Mouse (Mus musculus) limb, embryonic 15.5 days (tissue): Measurements from ENCODE around the gene Rad17. TPM values are rescaled to one million over a fixed set of nuclear protein-coding genes. Genes with fewer than 3 reads are reported as not detected.

Source experiments
- ATAC-seq: fragments of 200-750 bp; cut with Nextera tagmentation; 2 replicates; pipeline ENCODE4 v1.8.0; 2017; ENCODE audit warnings: low read depth, moderate TSS enrichment; ENCODE audit not compliant: insufficient number of reproducible peaks, low FRiP score, low TSS enrichment
- H3K27ac ChIP-seq: fragments of 300-500 bp; sonication (generic); 2 replicates; pipeline ENCODE4 v1.5.1; 2015; ENCODE audit warnings: moderate library complexity, mild to moderate bottlenecking, inconsistent platforms
- H3K27me3 ChIP-seq: fragments of 300-500 bp; sonication (generic); 2 replicates; pipeline ENCODE4 v1.6.1; 2015; ENCODE audit warnings: inconsistent platforms
- H3K36me3 ChIP-seq: fragments of 300-500 bp; sonication (generic); 2 replicates; pipeline ENCODE4 v1.6.1; 2015; ENCODE audit warnings: inconsistent platforms
- H3K4me1 ChIP-seq: fragments of 300-500 bp; sonication (generic); 2 replicates; pipeline ENCODE4 v1.6.1; 2015; ENCODE audit warnings: inconsistent platforms
- H3K4me2 ChIP-seq: fragments of 300-500 bp; sonication (generic); 2 replicates; pipeline ENCODE4 v1.6.1; 2015; ENCODE audit warnings: mild to moderate bottlenecking, inconsistent platforms
- H3K4me3 ChIP-seq: fragments of 300-500 bp; sonication (generic); 2 replicates; pipeline ENCODE4 v1.5.1; 2015; ENCODE audit warnings: mild to moderate bottlenecking, inconsistent platforms
- H3K9ac ChIP-seq: fragments of 300-500 bp; sonication (generic); 2 replicates; pipeline ENCODE4 v1.6.1; 2015; ENCODE audit warnings: inconsistent platforms
- H3K9me3 ChIP-seq: fragments of 300-500 bp; sonication (generic); 2 replicates; pipeline ENCODE4 v1.6.1; 2016; ENCODE audit warnings: inconsistent platforms
- WGBS: fragments of 180-500 bp; shearing (Covaris S2); methylation state at CpG from one replicate; pipeline ENCODE4 v1.1.7; 2015; 5-methylcytosine and 5-hydroxymethylcytosine counted together
- polyA plus RNA-seq: library from polyadenylated mRNA; unstranded; fragments of >200 nt; fragmentation: Nextera tagmentation; extraction: Ambion mirVana; gene quantifications from 2 replicates; pipeline ENCODE4 v1.2.1, GENCODE M21; 2015

Rad17 gene
- polyA plus RNA-seq, 1 experiment from 2014 or later = 19.5 TPM

GRCm38 (mm10) chr13:100588646-100589045, 62.2 kb downstream of the Rad17 start:
- Histone ChIP-seq H3K36me3 (no peaks in the 10 kb centered on the region), H3K27ac (no peak overlapping the region), H3K4me3 (no peak overlapping the region), H3K27me3 (no peaks in the 10 kb centered on the region), H3K9me3 (no peaks in the 10 kb centered on the region), H3K9ac (no peak overlapping the region), H3K4me1 (0 out of 2 replicates have a peak, but pooled peaks cover 2% of the 10 kb centered on the region), H3K4me2 (0 out of 2 replicates have a peak overlapping the region, but pooled peaks have one; percentile 17)
- WGBS = 78% methylated on average over 12 of the region's 12 CpGs
- ATAC-seq = no peak; the same call in 1 of the 2 replicates

GRCm38 (mm10) chr13:100582144-100582543, 68.7 kb downstream of the Rad17 start:
- Histone ChIP-seq H3K27ac (no peak overlapping the region; the same call in 1 of the 2 replicates), H3K4me1 (no peaks in the 10 kb centered on the region), H3K4me3 (no peak overlapping the region), H3K9ac (no peak overlapping the region), H3K27me3 (no peaks in the 10 kb centered on the region), H3K36me3 (no peaks in the 10 kb centered on the region), H3K9me3 (no peaks in the 10 kb centered on the region), H3K4me2 (no peak overlapping the region)
- 39% methylated on average over 6 of the region's 6 CpGs for WGBS
- ATAC-seq = no peak

GRCm38 (mm10) chr13:100581701-100582100, 69.2 kb downstream of the Rad17 start:
- Histone ChIP-seq H3K36me3 (no peaks in the 10 kb centered on the region), H3K9ac (no peak overlapping the region), H3K4me3 (no peak overlapping the region)

GRCm38 (mm10) chr13:100579951-100580350, 70.9 kb downstream of the Rad17 start:
- H3K9me3 ChIP-seq = no peaks in the 10 kb centered on the region

More at GRCm38 (mm10) chr13:100581701-100582100, 69.2 kb downstream of the Rad17 start:
- Histone ChIP-seq H3K4me1 (no peaks in the 10 kb centered on the region), H3K27me3 (no peaks in the 10 kb centered on the region), H3K4me2 (no peak overlapping the region), H3K27ac (no peak overlapping the region; the same call in 1 of the 2 replicates), H3K9me3 (no peaks in the 10 kb centered on the region)
- ATAC-seq = no peak
- 13% methylated on average over 3 of the region's 3 CpGs for WGBS

GRCm38 (mm10) chr13:100579220-100579619, 71.6 kb downstream of the Rad17 start:
- Histone ChIP-seq H3K4me3 (no peak overlapping the region), H3K27ac (no peak overlapping the region), H3K36me3 (no peaks in the 10 kb centered on the region), H3K9me3 (no peaks in the 10 kb centered on the region), H3K9ac (no peak overlapping the region), H3K27me3 (no peaks in the 10 kb centered on the region), H3K4me1 (no peaks in the 10 kb centered on the region), H3K4me2 (no peak overlapping the region)
- WGBS = 51% methylated on average over 3 of the region's 3 CpGs
- no peak for ATAC-seq

More at GRCm38 (mm10) chr13:100579951-100580350, 70.9 kb downstream of the Rad17 start:
- Histone ChIP-seq H3K4me1 (no peaks in the 10 kb centered on the region), H3K27me3 (no peaks in the 10 kb centered on the region), H3K4me3 (no peak overlapping the region), H3K36me3 (no peaks in the 10 kb centered on the region), H3K4me2 (no peak overlapping the region), H3K9ac (no peak overlapping the region), H3K27ac (no peak overlapping the region)
- ATAC-seq = no peak

- Histone ChIP-seq H3K9me3 (no peaks in the 10 kb centered on the region), H3K27ac (no peak overlapping the region), H3K9ac (no peak overlapping the region), H3K4me3 (no peak overlapping the region), H3K4me2 (no peak overlapping the region), H3K4me1 (no peaks in the 10 kb centered on the region), H3K27me3 (no peaks in the 10 kb centered on the region), H3K36me3 (no peaks in the 10 kb centered on the region)
- no peak for ATAC-seq
- 60% methylated on average over 2 of the region's 2 CpGs for WGBS
Measured at GRCm38 (mm10) chr13:100575950-100576349, 74.9 kb downstream of the Rad17 start.

GRCm38 (mm10) chr13:100570713-100571112, 80.1 kb downstream of the Rad17 start:
- Histone ChIP-seq H3K9ac (no peak overlapping the region), H3K4me1 (no peaks in the 10 kb centered on the region), H3K9me3 (no peaks in the 10 kb centered on the region), H3K4me3 (no peak overlapping the region), H3K27me3 (no peaks in the 10 kb centered on the region), H3K27ac (no peak overlapping the region), H3K36me3 (no peaks in the 10 kb centered on the region), H3K4me2 (no peak overlapping the region)
- 45% methylated on average over 2 of the region's 2 CpGs for WGBS
- no peak for ATAC-seq

- H3K4me3 ChIP-seq = no peak overlapping the region
- no peaks in the 10 kb centered on the region for H3K4me1 ChIP-seq
- H3K27ac ChIP-seq = no peak overlapping the region
- H3K9ac ChIP-seq = no peak overlapping the region
- ATAC-seq = no peak
- no peaks in the 10 kb centered on the region for H3K9me3 ChIP-seq
- WGBS = 83% methylated on average over 1 of the region's 1 CpGs
- H3K4me2 ChIP-seq = no peak overlapping the region
- no peaks in the 10 kb centered on the region for H3K27me3 ChIP-seq
- H3K36me3 ChIP-seq = no peaks in the 10 kb centered on the region
Measured at GRCm38 (mm10) chr13:100568359-100568758, 82.5 kb downstream of the Rad17 start.

Other genes with a start within 250 kb of the Rad17 start
- gene Naip1, start 198.2 kb downstream of the Rad17 start, polyA plus RNA-seq = 0.04 TPM in 1 of 2 replicates, not detected in the other
- 62.3 and 64.4 TPM in 2 replicates for gene Gtf2h2, start 158.5 kb downstream of the Rad17 start, polyA plus RNA-seq
- 11.6 and 12.1 TPM in 2 replicates for gene Ocln, start 98.3 kb downstream of the Rad17 start, polyA plus RNA-seq
- gene Marveld2, start 34.1 kb downstream of the Rad17 start, polyA plus RNA-seq = 5.2 and 5.8 TPM in 2 replicates
- 230 and 234 TPM in 2 replicates for gene Ak6, start 72 bp downstream of the Rad17 start, polyA plus RNA-seq
- 10.8 and 14.9 TPM in 2 replicates for gene Taf9, start 528 bp upstream of the Rad17 start, polyA plus RNA-seq
- gene Ccdc125, start 18.7 kb upstream of the Rad17 start, polyA plus RNA-seq = 3.4 and 3.5 TPM in 2 replicates
- gene Cdk7, start 79.9 kb upstream of the Rad17 start, polyA plus RNA-seq = 91.4 and 91.7 TPM in 2 replicates
- gene Mrps36, start 93.6 kb upstream of the Rad17 start, polyA plus RNA-seq = 95.1 and 109 TPM in 2 replicates
- 24.9 and 29.9 TPM in 2 replicates for gene Cenph, start 124.8 kb upstream of the Rad17 start, polyA plus RNA-seq
- gene Ccnb1, start 135.5 kb upstream of the Rad17 start, polyA plus RNA-seq = 163 and 171 TPM in 2 replicates
- 57.4 and 64.1 TPM in 2 replicates for gene Slc30a5, start 182.4 kb upstream of the Rad17 start, polyA plus RNA-seq